Mouse (Mus musculus) E14TG2a.4 (cell line): ENCODE measurements around the gene Ear2.

Experiments
- CTCF ChIP-seq: conservative IDR thresholded peaks from 2 replicates; pipeline ENCODE4 v1.5.1; 2014; ENCODE audit warnings: low read length
- NANOG ChIP-seq: IDR thresholded peaks from 2 replicates; pipeline ENCODE4 v1.6.1; 2014; ENCODE audit warnings: borderline replicate concordance, low read length, mixed read lengths
- POU5F1 ChIP-seq: IDR thresholded peaks from 2 replicates; pipeline ENCODE4 v1.6.1; 2014; ENCODE audit warnings: low read length, borderline replicate concordance

GRCm38 (mm10) chr14:44110981-44111380, 8.5 kb downstream of the Ear2 start:
- no peak for TF ChIP-seq CTCF
- no peak for TF ChIP-seq NANOG
- TF ChIP-seq POU5F1 = no peak
